Mouse (Mus musculus): ENCODE data around the gene Cdkn1b.

DNA sequence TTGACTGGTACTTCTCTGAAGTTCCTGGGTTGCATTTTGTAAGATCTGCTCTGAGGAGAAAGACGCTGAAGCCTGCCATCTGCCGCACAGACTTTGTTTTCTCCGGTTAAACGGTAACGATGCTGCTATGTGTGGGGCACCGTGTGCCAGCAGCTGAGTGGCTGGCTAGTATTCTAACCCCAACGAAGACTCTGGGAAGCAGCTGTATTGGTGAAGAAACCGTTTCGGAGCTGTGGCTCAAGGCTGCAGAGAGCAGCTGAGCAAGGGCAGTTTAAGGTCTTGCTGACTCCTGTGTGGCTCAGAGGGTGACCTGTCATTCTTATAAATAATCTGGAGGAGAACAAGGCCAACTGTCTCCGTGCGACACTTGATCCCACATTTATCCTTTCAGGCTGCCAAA, 33.8 kb downstream of the Cdkn1b start:
- TF ChIP-seq CTCF (conservative IDR thresholded peaks at IDR 0.05; ENCODE audit: low read length) (no peak), NANOG (IDR thresholded peaks at IDR 0.05; ENCODE audit: borderline replicate concordance, low read length) (no peak)

Data from E14TG2a.4 (cell line).